Mouse (Mus musculus) bone marrow macrophage, adult 2 months (primary cell): ENCODE data around the gene Hoxd4. TPM values are rescaled to one million over a fixed set of nuclear protein-coding genes. Genes with fewer than 3 reads are reported as not detected.

ENCODE experiments used
- H3K27ac ChIP-seq: 2 replicates; pipeline ENCODE4 v1.5.1; 2012; ENCODE audit warnings: low read depth, low read length; ENCODE audit not compliant: insufficient read depth
- H3K4me1 ChIP-seq: 2 replicates; pipeline ENCODE4 v1.6.1; 2012; ENCODE audit warnings: low read length; ENCODE audit not compliant: control insufficient read depth, insufficient read depth
- H3K4me3 ChIP-seq: 2 replicates; pipeline ENCODE4 v1.5.1; 2012; ENCODE audit warnings: mild to moderate bottlenecking, low read length, moderate library complexity; ENCODE audit not compliant: insufficient read depth
- CTCF ChIP-seq: IDR thresholded peaks from 2 replicates; pipeline ENCODE4 v1.5.1; 2012; ENCODE audit warnings: low read depth, mild to moderate bottlenecking, low read length, moderate library complexity
- POLR2A ChIP-seq: IDR thresholded peaks from 2 replicates; pipeline ENCODE4 v1.6.1; 2012; ENCODE audit warnings: mild to moderate bottlenecking, low read depth, low read length, borderline replicate concordance
- polyA plus RNA-seq: library from polyadenylated mRNA; stranded (reverse); fragments of >200 nt; gene quantifications from 2 replicates; pipeline ENCODE4 v1.2.4, GENCODE M21; 2012; ENCODE audit not compliant: missing spikeins, insufficient read depth, insufficient read length

The Hoxd4 gene
- polyA plus RNA-seq, 1 experiment = not detected

GRCm38 (mm10) chr2:74726551-74726950 lies 14.8 kb downstream of the Hoxd4 start, which contains the start of gene Gm28230:
Gene Gm28230 (plus strand): TSS chr2:74726728.
- no peak within 1 kb of the TSS for H3K27ac ChIP-seq
- TF ChIP-seq POLR2A = no peak
- TF ChIP-seq CTCF = no peak
- no peaks in the 10 kb centered on the region for H3K4me1 ChIP-seq
- no peak within 1 kb of the TSS for H3K4me3 ChIP-seq

DNA sequence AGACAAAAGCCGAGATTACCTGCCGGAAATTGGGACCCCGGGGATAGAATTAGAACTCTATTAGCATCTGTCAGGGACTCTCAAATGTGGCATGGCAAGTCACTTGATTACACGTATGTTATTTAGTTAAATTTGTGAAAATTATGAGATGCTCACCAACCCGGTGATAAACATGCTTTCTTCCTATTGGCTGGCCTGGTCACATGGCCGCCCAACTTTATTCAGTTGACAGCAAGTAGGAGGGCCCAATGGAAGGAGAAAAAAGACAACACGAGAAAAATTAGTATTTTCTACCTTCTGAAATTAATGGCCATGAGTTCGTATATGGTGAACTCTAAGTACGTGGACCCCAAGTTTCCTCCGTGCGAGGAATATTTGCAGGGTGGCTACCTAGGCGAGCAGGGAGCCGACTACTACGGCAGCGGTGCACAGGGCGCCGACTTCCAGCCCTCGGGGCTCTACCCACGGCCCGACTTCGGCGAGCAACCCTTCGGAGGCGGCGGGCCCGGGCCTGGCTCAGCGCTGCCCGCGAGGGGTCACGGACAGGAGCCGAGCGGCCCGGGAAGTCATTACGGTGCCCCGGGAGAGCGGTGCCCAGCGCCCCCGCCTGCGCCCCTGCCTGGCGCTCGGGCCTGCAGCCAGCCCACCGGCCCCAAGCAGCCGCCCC lies 15.4 kb downstream of the Hoxd4 start:
- no peak overlapping the region for H3K27ac ChIP-seq
- no peak overlapping the region for H3K4me3 ChIP-seq
- H3K4me1 ChIP-seq = no peaks in the 10 kb centered on the region
- TF ChIP-seq CTCF = no peak
- TF ChIP-seq POLR2A = no peak

DNA sequence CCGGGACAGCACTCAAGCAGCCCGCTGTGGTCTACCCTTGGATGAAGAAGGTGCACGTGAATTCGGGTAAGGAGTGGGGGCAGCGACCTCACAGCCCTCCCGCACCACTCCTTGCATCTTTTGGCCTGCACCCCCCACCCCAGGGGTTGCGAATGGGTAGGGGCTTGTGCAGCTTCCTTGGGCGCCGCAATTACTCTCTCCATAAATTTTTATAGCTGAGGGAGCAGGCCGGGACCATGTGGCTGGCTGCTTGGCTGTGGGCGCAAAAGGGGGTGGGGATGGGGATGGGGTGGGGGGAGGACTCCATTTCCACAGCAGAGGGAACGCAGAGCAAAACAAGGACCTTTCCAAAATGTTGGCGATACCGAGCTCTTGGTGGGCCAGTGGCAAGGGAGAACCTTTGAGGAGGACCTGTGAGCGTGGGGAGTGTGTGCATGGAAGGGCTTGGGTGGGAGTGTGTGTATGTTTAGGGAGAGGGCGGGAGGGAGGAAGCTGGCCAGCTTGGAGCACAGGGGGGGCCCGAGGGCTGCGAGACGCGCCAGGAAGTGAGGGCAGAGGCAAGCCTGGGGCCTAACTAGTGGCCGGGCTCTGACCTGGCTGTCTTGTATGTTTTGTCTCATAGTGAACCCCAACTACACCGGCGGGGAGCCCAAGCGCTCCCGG lies 16.0 kb downstream of the Hoxd4 start:
- Histone ChIP-seq H3K4me1 (peaks cover under 1% of the 10 kb centered on the region; the same call in 1 of the 2 replicates), H3K27ac (no peak overlapping the region), H3K4me3 (no peak overlapping the region)
- no peak for TF ChIP-seq POLR2A
- no peak for TF ChIP-seq CTCF

- peaks cover 2% of the 10 kb centered on the region; the same call in 1 of the 2 replicates for H3K4me1 ChIP-seq
Measured at GRCm38 (mm10) chr2:74728303-74728680, 16.6 kb downstream of the Hoxd4 start.

GRCm38 (mm10) chr2:74730331-74730730 lies 18.6 kb downstream of the Hoxd4 start:
- H3K4me1 ChIP-seq = peaks cover 2% of the 10 kb centered on the region; the same call in 1 of the 2 replicates
- H3K27ac ChIP-seq = no peak overlapping the region
- TF ChIP-seq CTCF (no peak), POLR2A (no peak)
- no peak overlapping the region for H3K4me3 ChIP-seq

More at GRCm38 (mm10) chr2:74728303-74728680, 16.6 kb downstream of the Hoxd4 start:
- TF ChIP-seq POLR2A (no peak), CTCF (no peak)
- Histone ChIP-seq H3K27ac (no peak overlapping the region), H3K4me3 (no peak overlapping the region)

GRCm38 (mm10) chr2:74731055-74731454 lies 19.3 kb downstream of the Hoxd4 start:
- Histone ChIP-seq H3K27ac (no peak overlapping the region), H3K4me1 (peaks cover 2% of the 10 kb centered on the region; the same call in 1 of the 2 replicates), H3K4me3 (no peak overlapping the region)
- TF ChIP-seq POLR2A (no peak), CTCF (no peak)

DNA sequence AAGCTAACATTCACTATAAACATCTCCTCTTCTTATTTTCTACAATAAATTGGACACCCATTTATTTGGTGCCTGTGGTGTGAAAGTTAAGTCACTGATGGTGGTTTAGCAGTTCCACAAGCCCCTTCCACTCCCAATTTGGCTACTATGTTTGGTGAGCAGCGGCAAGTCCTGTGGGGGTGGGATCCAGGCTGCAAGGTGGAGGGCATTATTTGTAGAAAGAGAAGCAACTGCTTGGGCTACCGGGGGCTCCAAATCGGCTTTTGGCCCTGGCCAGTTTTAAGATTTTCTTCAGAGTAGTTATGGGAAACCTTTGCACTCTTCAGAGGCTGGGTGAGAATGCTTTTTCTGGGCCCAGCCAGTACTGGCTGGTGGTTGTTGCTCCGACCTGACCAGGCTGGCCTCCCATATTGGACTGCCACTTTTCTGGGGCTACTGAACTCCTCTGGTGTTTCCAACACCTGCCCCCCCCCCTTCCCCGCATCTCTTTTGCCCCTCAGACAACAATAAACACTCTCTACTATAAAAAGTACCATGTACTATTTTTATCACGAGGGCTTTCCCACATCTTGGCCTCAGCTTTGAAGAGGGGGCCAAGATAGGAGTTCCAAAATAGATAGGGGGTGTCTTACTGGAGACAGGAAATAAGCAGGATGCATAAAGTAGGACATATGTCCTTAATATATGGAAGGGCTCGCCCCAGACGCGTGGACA lies 20.2 kb downstream of the Hoxd4 start:
- Histone ChIP-seq H3K4me3 (no peak overlapping the region), H3K4me1 (peaks cover 2% of the 10 kb centered on the region; the same call in 1 of the 2 replicates), H3K27ac (no peak overlapping the region)
- no peak for TF ChIP-seq CTCF

DNA sequence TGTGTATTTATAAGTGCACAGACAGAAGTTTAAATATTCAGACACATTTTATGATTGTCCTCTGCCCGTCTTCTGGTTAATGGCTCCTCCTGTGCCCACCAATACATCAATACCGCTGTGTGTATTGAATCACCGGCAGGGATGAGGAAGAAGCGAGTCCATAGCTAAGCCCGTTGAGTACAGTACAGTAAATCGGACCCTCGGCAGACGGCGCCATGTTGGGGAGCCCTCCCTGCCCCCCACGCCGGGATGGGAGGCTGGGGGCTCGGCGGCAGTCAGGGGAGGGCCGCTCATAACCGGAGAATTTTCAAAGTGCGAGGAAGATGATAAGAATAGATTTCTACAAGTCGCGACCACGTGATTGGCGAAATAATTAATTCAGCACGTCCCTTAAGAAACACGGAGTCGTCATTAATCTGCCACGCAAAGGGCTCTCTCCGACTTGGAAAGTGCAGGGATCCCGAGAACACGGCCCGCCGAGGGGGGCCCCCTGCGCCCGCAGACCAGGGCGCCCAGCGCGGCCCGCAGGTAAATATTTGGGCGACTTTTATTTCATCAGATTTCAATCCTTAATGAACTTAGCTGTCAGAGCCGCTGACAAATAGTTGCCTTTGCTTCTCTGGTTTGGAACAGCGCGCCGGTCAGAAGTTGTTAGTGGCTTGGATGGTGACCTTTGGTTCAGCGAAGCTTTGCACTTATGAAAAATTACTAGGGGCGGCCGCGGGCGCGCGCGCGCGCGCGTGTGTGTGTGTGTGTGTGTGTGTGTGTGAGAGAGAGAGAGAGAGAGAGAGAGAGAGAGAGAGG lies 21.0 kb downstream of the Hoxd4 start:
- TF ChIP-seq CTCF (no peak), POLR2A (no peak)
- no peak overlapping the region for H3K4me3 ChIP-seq
- no peak overlapping the region for H3K27ac ChIP-seq
- peaks cover 2% of the 10 kb centered on the region; the same call in 1 of the 2 replicates for H3K4me1 ChIP-seq

- TF ChIP-seq POLR2A (no peak), CTCF (no peak)
- Histone ChIP-seq H3K4me1 (peaks cover 2% of the 10 kb centered on the region; the same call in 1 of the 2 replicates), H3K4me3 (no peak overlapping the region), H3K27ac (no peak overlapping the region)
Measured at GRCm38 (mm10) chr2:74733317-74733661, 21.6 kb downstream of the Hoxd4 start.
